Mouse (Mus musculus) embryonic facial prominence, embryonic 10.5 days (tissue): ENCODE results near the gene Spag4. TPM values are rescaled to one million over a fixed set of nuclear protein-coding genes. Genes with fewer than 3 reads are reported as not detected.

Experiments used
- DNase-seq: peaks from one replicate; pipeline ENCODE4 v3.0.0-alpha.2; 2017; ENCODE audit warnings: low spot score
- H3K27ac ChIP-seq: fragments of 300-500 bp; sonication (generic); replicated peaks from 2 replicates; pipeline ENCODE4 v1.5.1; 2016; ENCODE audit warnings: mild to moderate bottlenecking
- H3K27me3 ChIP-seq: fragments of 300-500 bp; sonication (generic); replicated peaks from 2 replicates; pipeline ENCODE4 v1.6.1; 2016; ENCODE audit warnings: low read depth, mild to moderate bottlenecking; ENCODE audit not compliant: poor library complexity, severe bottlenecking
- H3K36me3 ChIP-seq: fragments of 300-500 bp; sonication (generic); replicated peaks from 2 replicates; pipeline ENCODE4 v1.6.1; 2016; ENCODE audit warnings: mild to moderate bottlenecking, moderate library complexity
- H3K4me1 ChIP-seq: fragments of 300-500 bp; sonication (generic); 2 replicates; pipeline ENCODE4 v1.6.1; 2016
- H3K4me3 ChIP-seq: fragments of 300-500 bp; sonication (generic); 2 replicates; pipeline ENCODE4 v1.5.1; 2016; ENCODE audit warnings: mild to moderate bottlenecking, moderate library complexity
- H3K9me3 ChIP-seq: fragments of 300-500 bp; sonication (generic); 2 replicates; pipeline ENCODE4 v1.6.1; 2016; ENCODE audit warnings: mild to moderate bottlenecking
- WGBS: fragments of 180-500 bp; shearing (Covaris S2); methylation state at CpG from one replicate; pipeline ENCODE4 v1.1.7; 2016; 5-methylcytosine and 5-hydroxymethylcytosine counted together
- polyA plus RNA-seq: library from polyadenylated mRNA; unstranded; fragments of >200 nt; fragmentation: Nextera tagmentation; extraction: Ambion mirVana; gene quantifications from 2 replicates; pipeline ENCODE4 v1.2.1, GENCODE M21; 2016

Gene Spag4
- 5.9 and 6.0 TPM in 2 replicates for polyA plus RNA-seq

- H3K4me3 ChIP-seq, result peak within 1 kb of the TSS; percentile 86
- H3K27me3 ChIP-seq, result no peaks in the 10 kb centered on the region
- H3K36me3 ChIP-seq, result peaks cover 36% of the 10 kb centered on the region
- H3K27ac ChIP-seq, result peak within 1 kb of the TSS; percentile 96
- peaks cover 20% of the 10 kb centered on the region for H3K4me1 ChIP-seq
- no peaks in the 10 kb centered on the region for H3K9me3 ChIP-seq
- WGBS, result under 1% methylated on average over 81 of the region's 81 CpGs
- peak; percentile 92 for DNase-seq
Observed at GRCm38 (mm10) chr2:156065099-156066041, at the start of gene Spag4. Gene Spag4, plus strand, starts transcription at chr2:156065175.

GRCm38 (mm10) chr2:156018106-156018505 is 46.9 kb upstream of the Spag4 start:
- Histone ChIP-seq H3K9me3 (no peaks in the 10 kb centered on the region), H3K36me3 (peaks cover 69% of the 10 kb centered on the region), H3K27me3 (no peaks in the 10 kb centered on the region), H3K27ac (no peak overlapping the region), H3K4me1 (no peaks in the 10 kb centered on the region), H3K4me3 (no peak overlapping the region)
- DNase-seq, result no peak
- WGBS, result 92% methylated on average over 3 of the region's 3 CpGs

GRCm38 (mm10) chr2:156021219-156021618 is 43.8 kb upstream of the Spag4 start:
- no peak overlapping the region for H3K4me3 ChIP-seq
- peaks cover 38% of the 10 kb centered on the region for H3K36me3 ChIP-seq
- no peaks in the 10 kb centered on the region for H3K27me3 ChIP-seq
- H3K9me3 ChIP-seq, result no peaks in the 10 kb centered on the region
- no peaks in the 10 kb centered on the region for H3K4me1 ChIP-seq
- WGBS, result 89% methylated on average over 8 of the region's 8 CpGs
- H3K27ac ChIP-seq, result no peak overlapping the region
- no peak for DNase-seq

- Histone ChIP-seq H3K27ac (no peak overlapping the region), H3K36me3 (peaks cover 33% of the 10 kb centered on the region), H3K4me3 (no peak overlapping the region), H3K4me1 (no peaks in the 10 kb centered on the region), H3K9me3 (no peaks in the 10 kb centered on the region), H3K27me3 (no peaks in the 10 kb centered on the region)
- 85% methylated on average over 2 of the region's 2 CpGs for WGBS
- DNase-seq, result no peak
Observed at GRCm38 (mm10) chr2:156021765-156022164, 43.2 kb upstream of the Spag4 start.

- H3K27ac ChIP-seq, result no peak overlapping the region
- no peak overlapping the region for H3K4me3 ChIP-seq
- H3K9me3 ChIP-seq, result no peaks in the 10 kb centered on the region
- H3K4me1 ChIP-seq, result no peaks in the 10 kb centered on the region
- no peaks in the 10 kb centered on the region for H3K36me3 ChIP-seq
- H3K27me3 ChIP-seq, result no peaks in the 10 kb centered on the region
- DNase-seq, result no peak
Observed at GRCm38 (mm10) chr2:156025482-156025881, 39.5 kb upstream of the Spag4 start.

GRCm38 (mm10) chr2:156039390-156039789 is 25.6 kb upstream of the Spag4 start:
- 88% methylated on average over 3 of the region's 3 CpGs for WGBS
- H3K27me3 ChIP-seq, result 0 out of 2 replicates have a peak, but pooled peaks cover 5% of the 10 kb centered on the region

GRCm38 (mm10) chr2:156042903-156043302 is 22.1 kb upstream of the Spag4 start:
- H3K4me3 ChIP-seq, result no peak overlapping the region
- DNase-seq, result no peak
- no peak overlapping the region for H3K27ac ChIP-seq
- H3K36me3 ChIP-seq, result no peaks in the 10 kb centered on the region
- peaks cover 24% of the 10 kb centered on the region for H3K27me3 ChIP-seq
- no peaks in the 10 kb centered on the region for H3K9me3 ChIP-seq
- H3K4me1 ChIP-seq, result peaks cover 3% of the 10 kb centered on the region
- 84% methylated on average over 8 of the region's 8 CpGs for WGBS

More at GRCm38 (mm10) chr2:156039390-156039789, 25.6 kb upstream of the Spag4 start:
- no peak for DNase-seq
- H3K9me3 ChIP-seq, result no peaks in the 10 kb centered on the region
- no peaks in the 10 kb centered on the region for H3K4me1 ChIP-seq
- no peak overlapping the region for H3K27ac ChIP-seq
- H3K36me3 ChIP-seq, result no peaks in the 10 kb centered on the region
- H3K4me3 ChIP-seq, result no peak overlapping the region

- H3K36me3 ChIP-seq, result no peaks in the 10 kb centered on the region
- H3K9me3 ChIP-seq, result no peaks in the 10 kb centered on the region
- peaks cover 7% of the 10 kb centered on the region for H3K4me1 ChIP-seq
- H3K27me3 ChIP-seq, result peaks cover 39% of the 10 kb centered on the region
- DNase-seq, result peak; percentile 33
- 5% methylated on average over 19 of the region's 19 CpGs for WGBS
- peak overlapping the region; percentile 39 for H3K4me3 ChIP-seq
- no peak overlapping the region for H3K27ac ChIP-seq
Observed at GRCm38 (mm10) chr2:156047929-156048328, 17.0 kb upstream of the Spag4 start.

GRCm38 (mm10) chr2:156052816-156053215 is 12.2 kb upstream of the Spag4 start, which contains the start of gene Fer1l4:
Gene Fer1l4, minus strand, starts transcription at chr2:156052947.
- Histone ChIP-seq H3K9me3 (no peaks in the 10 kb centered on the region), H3K4me1 (peaks cover 7% of the 10 kb centered on the region), H3K27me3 (peaks cover 17% of the 10 kb centered on the region), H3K27ac (no peak within 1 kb of the TSS), H3K36me3 (no peaks in the 10 kb centered on the region), H3K4me3 (no peak within 1 kb of the TSS)
- 85% methylated on average over 9 of the region's 9 CpGs for WGBS
- no peak for DNase-seq

- peaks cover 20% of the 10 kb centered on the region for H3K4me1 ChIP-seq
- no peaks in the 10 kb centered on the region for H3K27me3 ChIP-seq
- H3K27ac ChIP-seq, result peak overlapping the region; percentile 96
- peaks cover 43% of the 10 kb centered on the region for H3K36me3 ChIP-seq
- DNase-seq, result no peak
- no peaks in the 10 kb centered on the region for H3K9me3 ChIP-seq
- H3K4me3 ChIP-seq, result peak overlapping the region; percentile 86
- WGBS, result 28% methylated on average over 10 of the region's 10 CpGs
Observed at GRCm38 (mm10) chr2:156066126-156066525, 1.2 kb downstream of the Spag4 start.

GRCm38 (mm10) chr2:156067916-156068315 is 2.9 kb downstream of the Spag4 start:
- WGBS, result 91% methylated on average over 10 of the region's 10 CpGs
- Histone ChIP-seq H3K36me3 (peaks cover 61% of the 10 kb centered on the region), H3K27me3 (no peaks in the 10 kb centered on the region), H3K27ac (no peak overlapping the region), H3K4me3 (no peak overlapping the region), H3K4me1 (peaks cover 20% of the 10 kb centered on the region), H3K9me3 (no peaks in the 10 kb centered on the region)
- no peak for DNase-seq

- Histone ChIP-seq H3K4me1 (peaks cover 9% of the 10 kb centered on the region), H3K27me3 (no peaks in the 10 kb centered on the region), H3K9me3 (no peaks in the 10 kb centered on the region), H3K27ac (no peak overlapping the region), H3K36me3 (peaks cover 95% of the 10 kb centered on the region), H3K4me3 (no peak overlapping the region)
- no peak for DNase-seq
- WGBS, result 94% methylated on average over 10 of the region's 10 CpGs
Observed at GRCm38 (mm10) chr2:156071236-156071635, 6.3 kb downstream of the Spag4 start.

GRCm38 (mm10) chr2:156073725-156074124 is 8.8 kb downstream of the Spag4 start:
- WGBS, result 96% methylated on average over 15 of the region's 15 CpGs
- no peak for DNase-seq
- H3K36me3 ChIP-seq, result peaks cover 100% of the 10 kb centered on the region

More at GRCm38 (mm10) chr2:156073725-156074124, 8.8 kb downstream of the Spag4 start:
- no peaks in the 10 kb centered on the region for H3K9me3 ChIP-seq
- H3K4me1 ChIP-seq, result no peaks in the 10 kb centered on the region
- H3K27me3 ChIP-seq, result no peaks in the 10 kb centered on the region
- H3K4me3 ChIP-seq, result no peak overlapping the region
- no peak overlapping the region for H3K27ac ChIP-seq
